In the genomic region with DNA sequence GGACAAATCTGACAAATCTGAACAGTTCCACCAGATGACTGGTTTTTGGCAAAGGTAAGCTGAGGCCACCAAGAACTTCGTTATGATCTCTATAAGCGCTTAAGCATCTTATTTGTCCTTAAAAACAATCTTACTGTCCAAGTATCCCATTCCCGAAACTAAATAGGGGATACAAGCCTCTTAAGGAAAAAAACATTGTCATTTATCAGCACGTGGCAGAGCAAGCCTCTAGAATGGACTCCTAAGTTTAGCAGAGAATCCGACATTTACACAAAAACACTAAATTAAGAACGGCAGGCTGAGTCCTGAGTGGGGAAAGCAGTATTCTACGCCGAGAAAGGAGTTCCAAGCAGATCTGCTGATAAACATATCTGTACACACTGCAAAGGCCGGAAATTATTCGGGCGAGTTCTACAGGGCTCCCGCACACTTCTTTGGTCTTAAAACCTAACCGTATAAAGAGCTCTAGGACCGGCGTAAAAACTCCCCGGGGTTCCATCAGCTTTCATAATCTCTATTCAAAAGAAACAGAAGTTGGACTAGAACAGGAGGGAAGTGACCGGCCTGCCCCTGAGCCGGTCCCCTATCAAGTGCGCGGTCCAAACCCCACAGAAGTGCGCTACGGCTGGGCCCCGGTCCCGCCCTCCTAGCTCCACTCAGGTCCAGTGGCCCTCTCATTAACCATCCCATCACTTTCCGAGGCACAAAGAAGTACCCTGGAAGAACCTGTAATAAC, we compare ENCODE assay signal across 8 mouse cellular contexts. TPM values are rescaled to one million over a fixed set of nuclear protein-coding genes. Genes with fewer than 3 reads are reported as not detected.
DNase-seq lines count a peak whose midpoint lies in the region; ATAC-seq lines count a peak whose summit lies in the region.

No protein-coding gene starts in this region.

- H3K9me3 ChIP-seq in embryonic facial prominence, embryonic 12.5 days: no peaks in the 10 kb centered on the region
- H3K9me3 ChIP-seq in intestine, embryonic 14.5 days (ENCODE audit: control insufficient read depth, low read length): no peaks in the 10 kb centered on the region

- H3K9ac ChIP-seq in embryonic facial prominence, embryonic 12.5 days: no peak overlapping the region
- no peak overlapping the region for H3K9ac ChIP-seq in intestine, embryonic 14.5 days (ENCODE audit: low read length)

- peak overlapping the region; percentile 66 for H3K4me3 ChIP-seq in embryonic facial prominence, embryonic 12.5 days
- H3K4me3 ChIP-seq in intestine, embryonic 14.5 days (ENCODE audit: low read depth, low read length): peak overlapping the region; percentile 72

- peaks cover 38% of the 10 kb centered on the region for H3K27me3 ChIP-seq in embryonic facial prominence, embryonic 12.5 days
- peaks cover 29% of the 10 kb centered on the region for H3K27me3 ChIP-seq in intestine, embryonic 14.5 days (replicated peaks; ENCODE audit: control insufficient read depth, insufficient read depth, low read length)

- peaks cover 14% of the 10 kb centered on the region for H3K4me1 ChIP-seq in embryonic facial prominence, embryonic 12.5 days
- peaks cover 10% of the 10 kb centered on the region for H3K4me1 ChIP-seq in intestine, embryonic 14.5 days (replicated peaks; ENCODE audit: control insufficient read depth, insufficient read depth, low read length)

- no peak for ATAC-seq in embryonic facial prominence, embryonic 12.5 days (ENCODE audit: insufficient number of reproducible peaks, insufficient read depth, low FRiP score, low TSS enrichment)
- no peak for ATAC-seq in intestine, embryonic 14.5 days (replicated peaks; ENCODE audit: low FRiP score, low TSS enrichment, low read depth)
- peak; percentile 41 for ATAC-seq in megakaryocyte, adult 5-6 weeks (ENCODE audit: poor library complexity, severe bottlenecking)

- 16% methylated on average over 25 of the region's 25 CpGs for WGBS in embryonic facial prominence, embryonic 12.5 days
- WGBS in intestine, embryonic 14.5 days: 24% methylated on average over 25 of the region's 25 CpGs

- peak; percentile 15 for DNase-seq in right cerebral cortex, postnatal 25 days
- DNase-seq in right cerebral cortex, postnatal 4 days: no peak
- no peak for DNase-seq in intestine, embryonic 14.5 days (ENCODE audit: low spot score)
- DNase-seq in thymus, postnatal 14 days: peak; percentile 61
- no peak for DNase-seq in ovary, postnatal 10 days (ENCODE audit: low spot score)
- no peak for DNase-seq in cerebellum, postnatal 10 days

- no peak overlapping the region for H3K27ac ChIP-seq in embryonic facial prominence, embryonic 12.5 days
- H3K27ac ChIP-seq in intestine, embryonic 14.5 days (ENCODE audit: low read depth): no peak overlapping the region

- H3K36me3 ChIP-seq in embryonic facial prominence, embryonic 12.5 days: no peaks in the 10 kb centered on the region
- no peaks in the 10 kb centered on the region for H3K36me3 ChIP-seq in intestine, embryonic 14.5 days (ENCODE audit: control insufficient read depth, insufficient read depth, low read length)

- peak overlapping the region; percentile 94 for H3K4me2 ChIP-seq in embryonic facial prominence, embryonic 12.5 days (replicated peaks)
- H3K4me2 ChIP-seq in intestine, embryonic 14.5 days (ENCODE audit: low read length): peak overlapping the region; percentile 57

RNA-seq across cellular contexts. Expression of a gene that starts 2.9 kb away (rescaled TPM):
- 3.8 and 6.4 TPM in 2 replicates for polyA plus RNA-seq in embryonic facial prominence, embryonic 12.5 days (2016; fragmentation: Nextera tagmentation; extraction: Ambion mirVana)
- 8.4 and 9.5 TPM in 2 replicates for polyA plus RNA-seq in intestine, embryonic 14.5 days (2014; fragmentation: Nextera tagmentation; extraction: Ambion mirVana)
- 8.3 and 13.0 TPM in 2 replicates for total RNA-seq in megakaryocyte, adult 5-6 weeks (2015)
- total RNA-seq in megakaryocyte, adult 5-6 weeks (2017): 20.8 and 28.9 TPM in 2 replicates

Comparison
In these comparisons a context has a peak if more than half of its experiments do, and no peak if none do; other contexts are left out.
1. DNase-seq: peak in right cerebral cortex, postnatal 25 days (single experiment) and thymus, postnatal 14 days (single experiment); none in right cerebral cortex, postnatal 4 days (single experiment), intestine, embryonic 14.5 days (single experiment), ovary, postnatal 10 days (single experiment) and cerebellum, postnatal 10 days (0 of 2).